Mouse (Mus musculus): ENCODE measurements around the gene Hoxc6. TPM values are rescaled to one million over a fixed set of nuclear protein-coding genes. Genes with fewer than 3 reads are reported as not detected.

Hoxc6 gene
- total RNA-seq, 2 experiments from 2014 or later, result not detected

- DNase-seq (ENCODE audit: low spot score in 2 of 2), result no peak
Measured at GRCm38 (mm10) chr15:102967511-102968397, 30.3 kb upstream of the Hoxc6 start.

- no peak for DNase-seq (ENCODE audit: low spot score in 2 of 2)
Measured at GRCm38 (mm10) chr15:102969296-102969695, 28.8 kb upstream of the Hoxc6 start.

GRCm38 (mm10) chr15:102970740-102971139, 27.3 kb upstream of the Hoxc6 start:
- DNase-seq (ENCODE audit: low spot score in 2 of 2), result peak in 1 of 2 experiments; percentile 46

- DNase-seq (ENCODE audit: low spot score in 2 of 2), result no peak
Measured at GRCm38 (mm10) chr15:102972254-102972653, 25.8 kb upstream of the Hoxc6 start.

- DNase-seq (ENCODE audit: low spot score in 2 of 2), result no peak
Measured at GRCm38 (mm10) chr15:102972753-102973152, 25.3 kb upstream of the Hoxc6 start.

- DNase-seq (ENCODE audit: low spot score in 2 of 2), result no peak
Measured at GRCm38 (mm10) chr15:102975034-102975433, 23.0 kb upstream of the Hoxc6 start.

- DNase-seq (ENCODE audit: low spot score in 2 of 2), result no peak
Measured at GRCm38 (mm10) chr15:102975688-102976111, 22.4 kb upstream of the Hoxc6 start.

GRCm38 (mm10) chr15:102976171-102976570, 21.9 kb upstream of the Hoxc6 start, which contains the start of gene Hoxc9:
Gene Hoxc9, plus strand, starts transcription at chr15:102976439.
- no peak for DNase-seq (ENCODE audit: low spot score in 2 of 2)

- no peak for DNase-seq (ENCODE audit: low spot score in 2 of 2)
Measured at GRCm38 (mm10) chr15:102976631-102977422, 21.2 kb upstream of the Hoxc6 start.

GRCm38 (mm10) chr15:102977423-102977974, 20.6 kb upstream of the Hoxc6 start:
- DNase-seq (ENCODE audit: low spot score in 2 of 2), result no peak

GRCm38 (mm10) chr15:102978615-102979515, 19.2 kb upstream of the Hoxc6 start:
- no peak for DNase-seq (ENCODE audit: low spot score in 2 of 2)

- no peak for DNase-seq (ENCODE audit: low spot score in 2 of 2)
Measured at GRCm38 (mm10) chr15:102979936-102980335, 18.1 kb upstream of the Hoxc6 start.

GRCm38 (mm10) chr15:102980352-102980751, 17.7 kb upstream of the Hoxc6 start:
- no peak for DNase-seq (ENCODE audit: low spot score in 2 of 2)

- DNase-seq (ENCODE audit: low spot score in 2 of 2), result no peak
Measured at GRCm38 (mm10) chr15:102980912-102981311, 17.1 kb upstream of the Hoxc6 start.

- DNase-seq (ENCODE audit: low spot score in 2 of 2), result no peak
Measured at GRCm38 (mm10) chr15:102981379-102982288, 16.4 kb upstream of the Hoxc6 start.

- DNase-seq (ENCODE audit: low spot score in 2 of 2), result no peak
Measured at GRCm38 (mm10) chr15:102983716-102984115, 14.3 kb upstream of the Hoxc6 start.

- no peak for DNase-seq (ENCODE audit: low spot score in 2 of 2)
Measured at GRCm38 (mm10) chr15:102984521-102984920, 13.5 kb upstream of the Hoxc6 start.

GRCm38 (mm10) chr15:102984925-102985324, 13.1 kb upstream of the Hoxc6 start:
- no peak for DNase-seq (ENCODE audit: low spot score in 2 of 2)

GRCm38 (mm10) chr15:102987124-102987833, 10.8 kb upstream of the Hoxc6 start:
- DNase-seq (ENCODE audit: low spot score in 2 of 2), result peak; percentile 68 to 89
